Mouse (Mus musculus): ENCODE results near the gene Prlhr. TPM values are rescaled to one million over a fixed set of nuclear protein-coding genes. Genes with fewer than 3 reads are reported as not detected.

Prlhr gene
- total RNA-seq, 4 experiments from 2014 or later: 0.20 to 0.21 TPM; not detected in 2

DNA sequence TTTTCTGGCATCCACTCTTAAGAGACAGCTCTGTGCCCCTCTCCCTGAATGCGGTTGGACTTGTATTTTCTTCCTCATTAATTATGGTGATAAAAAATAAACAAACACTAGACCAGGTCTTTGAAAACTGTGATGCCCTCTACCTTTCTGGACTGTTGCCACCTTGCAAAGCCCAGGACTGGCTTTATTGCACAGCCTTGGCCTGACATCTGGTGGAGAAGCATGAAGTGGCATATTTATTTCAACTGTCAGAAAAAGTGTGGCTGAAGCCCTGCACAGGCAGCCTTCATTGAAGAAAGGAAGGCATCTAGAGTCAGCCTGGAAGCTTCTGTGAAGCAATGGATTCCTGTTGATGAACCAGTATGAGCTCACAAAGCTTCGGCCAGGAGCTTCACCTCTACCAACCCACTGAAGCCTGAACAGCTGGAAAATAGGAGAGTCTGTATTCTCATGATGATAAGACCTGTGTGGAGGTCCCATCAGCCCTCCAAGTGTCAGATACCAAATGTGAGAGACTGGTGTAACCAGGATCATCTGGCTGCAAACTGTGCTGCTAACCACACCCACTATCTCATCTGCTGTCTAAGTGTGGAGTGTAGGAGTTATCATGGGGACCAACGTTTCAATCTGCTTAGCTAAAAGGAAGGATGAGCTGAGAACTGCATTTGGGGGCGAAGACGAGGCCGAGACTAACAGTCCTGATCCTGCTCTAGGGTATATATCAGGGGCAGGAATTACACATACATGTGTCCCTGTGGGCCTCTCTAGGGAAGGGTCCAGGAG is 35.6 kb downstream of the Prlhr start:
- DNase-seq (ENCODE audit: low spot score in 2 of 2): peak in 1 of 2 experiments; percentile 11

DNA sequence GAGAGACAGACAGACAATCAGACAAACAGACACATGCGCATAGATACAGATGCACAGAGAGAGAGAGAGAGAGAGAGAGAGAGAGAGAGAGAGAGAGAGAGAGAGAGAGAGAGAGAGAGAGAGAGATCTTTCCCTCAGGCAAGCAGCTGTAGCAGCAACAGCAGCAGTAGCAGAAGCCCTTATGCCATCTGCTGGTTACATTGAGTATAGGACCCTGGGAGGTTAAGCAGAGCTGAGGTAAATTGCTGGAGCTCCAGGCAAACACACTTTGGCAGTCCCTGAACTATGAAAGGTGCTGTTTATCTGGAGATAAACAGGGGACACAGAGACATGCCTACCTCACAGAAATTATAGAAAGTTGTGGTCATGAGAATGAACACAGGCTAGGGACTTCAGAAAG is 50.5 kb downstream of the Prlhr start:
- DNase-seq (ENCODE audit: low spot score in 2 of 2): peak in 1 of 2 experiments; percentile 18

Other genes starting within 250 kb of the Prlhr start
- gene Fam204a, start 241.6 kb downstream of the Prlhr start, total RNA-seq (2022): 10 to 100 TPM; 28.1 to 35.0 (median 31.2) TPM
- gene Cacul1, start 112.7 kb upstream of the Prlhr start, total RNA-seq (2022): 10 to 100 TPM; 48.5 to 52.5 (median 49.6) TPM

Measured in layer of hippocampus, adult 8-10 months (tissue).